Mouse (Mus musculus): ENCODE measurements around the gene Fbxo44.
A peak's percentile ranks its signal among the peaks of the same experiment; 100 is the strongest.
"Not testable (repeated sequence)": the region's sequence is repeated elsewhere in the genome, so short reads cannot be mapped to it uniquely, and the experiment has no call there.

Fbxo44 gene

DNA sequence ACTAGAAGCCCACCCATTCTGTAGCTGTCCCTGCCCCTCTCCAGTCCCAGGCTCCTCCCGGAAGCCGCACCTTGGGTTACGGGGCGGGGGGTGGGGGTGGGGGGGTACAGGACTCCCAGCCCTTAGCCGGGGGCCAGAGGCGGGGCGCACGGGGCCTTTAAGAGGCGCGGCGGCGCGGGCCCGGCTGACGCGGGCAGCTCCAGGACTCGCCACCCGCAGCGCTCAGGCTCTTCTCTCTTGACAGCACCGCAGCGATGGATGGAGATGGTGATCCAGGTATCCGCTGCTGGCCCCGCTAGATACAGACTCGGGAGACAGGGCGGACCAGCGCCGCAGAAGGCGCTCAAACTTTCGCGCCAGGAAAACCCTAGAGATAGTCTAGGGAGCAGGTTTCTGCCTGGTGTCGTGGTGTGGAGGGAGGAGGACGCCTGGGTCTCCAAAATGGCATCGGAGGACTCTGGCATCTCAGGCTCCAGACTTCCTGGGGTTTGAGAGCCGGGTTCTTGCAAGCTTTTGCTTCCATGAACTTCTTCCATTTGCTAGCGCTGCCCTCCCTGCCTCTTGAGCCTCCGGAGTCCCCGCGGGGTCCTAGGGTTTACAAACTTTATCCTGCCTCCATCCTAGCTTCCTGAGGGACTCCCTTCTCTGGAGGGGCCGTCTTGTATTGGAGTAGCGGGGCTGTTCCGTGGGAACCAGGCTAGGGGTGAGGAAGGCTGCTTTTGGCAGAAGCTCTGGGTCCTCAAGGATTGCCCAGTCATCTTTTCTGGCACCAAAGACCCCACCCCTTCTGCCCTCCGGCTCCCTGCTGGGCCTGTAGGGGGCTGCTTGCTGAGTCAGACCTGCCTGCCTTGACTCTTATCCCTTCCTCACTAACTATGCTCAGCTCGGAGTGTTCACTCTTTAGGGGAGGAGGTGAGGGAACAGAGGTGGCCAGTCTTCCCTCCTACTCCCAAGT, at the start of gene Fbxo44, which contains the start of gene Fbxo2:
Gene Fbxo44, minus strand, starts transcription at position 47 of the 955 bp plus-strand sequence.
Gene Fbxo2, plus strand, starts transcription at position 186 of the 955 bp plus-strand sequence.
- DNase-seq: no peak

DNA sequence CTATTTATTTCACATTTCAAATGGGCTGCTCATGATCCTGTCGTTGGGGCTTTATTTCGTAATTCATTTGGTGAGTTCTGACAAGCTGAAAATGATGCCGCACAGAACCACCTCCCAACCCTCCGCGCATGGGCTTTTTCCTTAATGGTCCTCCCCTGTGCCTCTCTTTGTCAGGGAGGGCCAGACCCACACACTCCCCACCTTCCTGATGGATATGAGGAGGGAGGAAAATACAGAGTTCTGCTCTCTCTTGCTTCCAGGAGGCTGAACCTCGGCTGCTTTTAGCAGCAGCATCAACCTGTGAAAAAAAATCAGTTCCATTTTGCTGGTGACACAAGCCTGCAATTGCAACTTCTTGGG, 44.6 kb upstream of the Fbxo44 start:
- no peak for DNase-seq

DNA sequence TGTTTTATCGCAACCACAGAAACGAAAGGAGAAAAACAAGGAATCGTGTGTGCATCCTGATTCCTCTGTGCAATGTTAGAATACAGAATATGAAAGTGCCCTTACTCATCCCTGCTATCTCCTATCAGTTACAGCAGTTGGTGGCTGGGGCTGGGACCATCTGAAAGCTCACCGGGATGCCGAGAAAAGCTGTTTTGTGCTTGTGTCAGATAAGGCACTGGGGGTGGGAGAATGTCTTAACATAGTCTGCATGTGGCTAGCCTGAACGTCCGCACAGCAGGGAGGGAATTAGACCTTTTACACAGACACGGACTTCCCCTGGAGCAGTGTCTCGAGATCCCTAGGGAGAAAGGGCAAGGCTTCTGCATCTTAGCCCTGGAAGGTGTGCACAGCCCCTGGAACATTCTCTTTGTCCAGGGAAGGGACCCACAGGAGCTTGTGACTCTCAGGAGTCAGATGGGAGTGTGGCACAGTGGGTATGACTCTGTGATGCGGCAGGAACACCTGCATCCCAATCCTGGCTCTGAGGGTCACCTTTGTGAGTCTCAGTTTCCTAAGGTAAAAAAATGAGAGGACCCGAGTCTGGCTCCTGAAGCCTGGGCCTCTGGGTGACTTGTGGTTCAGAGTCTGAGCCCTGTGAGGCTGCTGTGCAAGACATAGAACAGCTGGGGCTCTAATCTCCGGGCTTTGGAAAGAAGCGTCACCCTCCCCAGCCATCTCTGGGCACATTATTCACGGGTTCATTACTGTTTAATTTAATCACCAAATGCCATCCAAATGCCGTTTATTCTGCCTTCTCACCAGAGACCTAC, 44.0 kb upstream of the Fbxo44 start:
- no peak for DNase-seq

- DNase-seq: no peak
Measured at GRCm38 (mm10) chr4:148203557-148203956, 43.3 kb upstream of the Fbxo44 start.

DNA sequence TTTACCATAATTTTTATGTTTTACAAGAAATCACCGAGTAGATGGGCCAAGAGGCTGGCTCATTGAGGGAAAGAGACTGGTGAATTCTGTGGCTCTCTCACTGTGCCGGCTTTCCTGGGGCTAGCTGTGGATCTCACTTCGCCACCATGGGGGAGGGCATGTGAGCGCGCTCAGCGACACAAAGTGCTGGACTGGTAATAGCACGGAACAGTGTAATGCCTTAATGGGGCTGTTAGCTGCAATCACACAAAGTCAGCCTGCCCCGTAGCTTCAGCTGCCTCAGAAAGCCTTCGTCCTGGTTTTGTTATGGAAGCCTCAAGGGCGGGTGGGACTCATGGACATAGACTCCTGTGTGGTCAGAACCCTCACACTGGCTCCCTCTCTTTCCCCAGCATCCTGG, 38.4 kb upstream of the Fbxo44 start:
- DNase-seq: no peak

DNA sequence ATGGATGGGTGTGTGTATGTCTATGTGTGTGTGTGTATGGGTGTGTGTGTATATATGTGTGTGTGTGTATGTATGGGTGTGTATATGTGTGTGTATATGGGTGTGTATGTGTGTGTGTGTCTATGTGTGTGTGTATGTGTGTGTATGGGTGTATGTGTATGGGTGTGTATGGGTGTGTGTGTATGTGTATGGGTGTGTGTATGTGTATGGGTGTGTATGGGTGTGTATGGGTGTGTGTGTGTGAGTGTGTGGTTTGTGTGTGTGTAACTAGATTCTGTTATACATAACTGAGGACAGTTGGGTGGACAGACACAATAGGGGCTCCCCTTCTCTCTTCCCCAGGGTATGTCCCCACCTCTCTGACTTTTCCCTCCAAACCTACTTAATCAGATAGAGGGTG, 34.1 kb upstream of the Fbxo44 start:
- no peak for DNase-seq

DNA sequence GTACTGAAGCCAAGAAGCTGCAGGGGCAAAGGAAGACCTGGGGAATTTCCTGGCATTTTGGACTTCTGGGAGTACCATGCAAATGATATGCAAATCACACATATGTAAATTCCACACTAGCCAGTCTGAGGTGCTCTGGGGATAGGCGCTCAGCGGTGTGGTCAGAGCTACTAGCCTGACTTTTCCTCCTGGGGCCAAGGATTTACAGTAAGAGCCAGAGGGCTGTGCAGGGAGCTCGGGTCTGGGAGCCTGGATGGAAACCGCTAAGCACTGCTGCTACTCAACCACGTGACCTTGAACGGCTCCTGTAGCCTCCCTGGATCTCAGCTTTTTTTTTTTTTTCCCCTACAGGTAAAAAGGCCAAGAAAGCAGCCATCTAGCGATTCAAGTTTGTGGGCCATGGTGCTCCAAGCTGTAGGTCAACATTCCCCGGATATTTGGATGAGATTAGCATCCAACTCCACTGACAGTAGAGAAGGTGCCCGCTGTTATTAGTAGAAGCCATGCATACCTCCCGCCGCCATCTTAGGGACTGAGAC, 32.5 kb upstream of the Fbxo44 start:
- no peak for DNase-seq

GRCm38 (mm10) chr4:148188767-148189166, 28.5 kb upstream of the Fbxo44 start:
- DNase-seq: not testable (repeated sequence)

- no peak for DNase-seq
Measured at GRCm38 (mm10) chr4:148185819-148186218, 25.5 kb upstream of the Fbxo44 start.

GRCm38 (mm10) chr4:148184564-148184963, 24.3 kb upstream of the Fbxo44 start:
- DNase-seq: no peak

DNA sequence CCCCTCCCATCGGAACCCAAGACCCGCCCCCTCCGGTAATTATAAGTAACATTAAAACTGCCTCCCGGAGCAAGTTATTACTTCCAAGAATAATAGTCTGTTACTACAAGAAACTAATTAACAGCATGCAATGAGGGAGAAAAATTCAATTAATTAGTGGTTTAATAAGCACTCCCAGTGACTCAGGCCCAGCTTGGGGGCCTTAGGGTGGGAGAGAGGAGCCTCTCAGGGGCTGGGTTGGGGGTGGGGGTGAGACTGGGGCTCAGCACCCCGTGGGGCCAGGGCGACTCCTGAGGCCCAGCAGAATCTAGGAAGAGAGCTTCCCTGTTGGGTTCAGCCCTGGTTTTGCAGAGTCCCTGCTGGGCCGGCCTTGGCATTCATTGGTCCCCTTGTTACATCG, 22.1 kb upstream of the Fbxo44 start:
- DNase-seq: no peak

DNA sequence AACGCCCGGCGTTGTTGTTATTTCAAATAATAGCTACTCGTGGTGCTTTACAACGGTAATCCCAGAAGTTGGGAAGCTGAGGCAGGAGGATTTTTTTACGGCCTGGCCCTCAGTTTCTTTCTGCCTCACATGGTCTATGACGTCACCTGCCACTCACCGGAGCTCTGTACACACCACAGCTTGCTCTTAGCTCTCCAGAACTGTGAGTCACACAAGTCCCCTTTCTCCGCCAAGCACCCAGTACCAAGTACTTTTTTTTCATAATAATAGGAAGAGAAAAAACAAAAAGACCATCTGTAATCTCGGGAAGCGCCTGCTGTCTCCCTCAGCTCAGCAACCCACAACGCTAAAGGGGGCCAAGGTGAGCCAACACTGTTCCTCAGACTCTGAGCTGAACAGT, 21.2 kb upstream of the Fbxo44 start:
- no peak for DNase-seq

GRCm38 (mm10) chr4:148177716-148178115, 17.4 kb upstream of the Fbxo44 start:
- no peak for DNase-seq

- DNase-seq: not testable (repeated sequence)
Measured at GRCm38 (mm10) chr4:148176603-148177002, 16.3 kb upstream of the Fbxo44 start.

GRCm38 (mm10) chr4:148174495-148174862, 14.2 kb upstream of the Fbxo44 start:
- no peak for DNase-seq

- DNase-seq: no peak
Measured at GRCm38 (mm10) chr4:148173811-148174494, 13.7 kb upstream of the Fbxo44 start.

DNA sequence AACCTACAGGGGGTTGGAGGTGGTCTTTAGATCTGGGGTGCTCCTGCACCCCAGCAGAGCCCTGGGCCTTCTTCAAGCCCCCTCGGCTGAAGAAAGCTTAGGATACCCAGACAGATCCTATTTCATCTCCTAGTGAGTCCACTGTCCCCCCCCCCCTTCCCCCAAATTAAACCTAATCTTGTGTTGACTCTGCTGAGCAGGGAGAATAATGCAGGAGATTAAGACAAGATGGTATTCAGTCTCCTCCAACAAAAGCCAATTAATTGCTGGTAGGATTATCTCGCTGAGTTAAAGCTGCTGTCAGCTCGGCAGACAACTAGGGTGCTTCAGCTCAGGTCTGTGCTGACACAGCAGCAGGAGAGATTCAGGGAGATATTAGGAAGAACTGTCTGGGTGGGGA, 11.0 kb upstream of the Fbxo44 start:
- no peak for DNase-seq

DNA sequence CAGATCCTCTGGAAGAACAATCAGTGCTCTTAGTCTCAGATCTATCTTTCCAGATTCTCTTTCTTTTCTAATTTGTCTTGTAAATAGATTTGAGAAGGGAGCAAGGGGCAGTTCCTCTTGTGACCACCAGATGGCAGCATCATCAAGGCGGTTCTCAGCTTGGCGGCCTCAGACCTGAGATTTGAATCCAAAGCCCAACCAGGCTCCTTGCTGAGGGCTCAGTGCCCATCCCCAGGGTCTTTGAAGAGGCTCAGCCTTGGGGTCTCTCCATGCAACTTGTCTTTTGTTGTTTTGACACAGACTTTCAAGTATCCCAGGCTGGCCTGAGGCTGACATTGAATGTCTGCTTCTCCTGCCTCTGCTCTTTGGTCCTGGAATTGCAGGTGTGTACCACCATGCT, 10.6 kb upstream of the Fbxo44 start:
- DNase-seq: peak; percentile 54

GRCm38 (mm10) chr4:148169586-148169985, 9.3 kb upstream of the Fbxo44 start:
- DNase-seq: no peak

DNA sequence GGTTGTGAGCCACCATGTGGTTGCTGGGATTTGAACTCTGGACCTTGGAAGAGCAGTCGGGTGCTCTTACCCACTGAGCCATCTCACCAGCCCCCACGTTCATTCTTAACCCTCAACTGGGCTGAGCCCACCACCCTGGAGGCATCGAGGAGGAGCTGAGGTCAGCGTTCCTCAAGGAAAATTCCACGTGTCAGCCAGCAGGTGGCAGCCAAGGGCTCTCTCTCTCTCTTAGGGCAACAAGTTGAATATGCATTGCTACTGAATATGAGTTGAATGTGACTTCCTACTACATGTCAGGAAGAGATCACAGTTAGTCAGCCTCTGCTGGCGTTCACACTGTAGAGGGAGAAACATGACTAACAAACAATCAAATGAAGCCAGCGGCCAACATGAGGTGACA, 8.0 kb upstream of the Fbxo44 start:
- DNase-seq: peak; percentile 68

DNA sequence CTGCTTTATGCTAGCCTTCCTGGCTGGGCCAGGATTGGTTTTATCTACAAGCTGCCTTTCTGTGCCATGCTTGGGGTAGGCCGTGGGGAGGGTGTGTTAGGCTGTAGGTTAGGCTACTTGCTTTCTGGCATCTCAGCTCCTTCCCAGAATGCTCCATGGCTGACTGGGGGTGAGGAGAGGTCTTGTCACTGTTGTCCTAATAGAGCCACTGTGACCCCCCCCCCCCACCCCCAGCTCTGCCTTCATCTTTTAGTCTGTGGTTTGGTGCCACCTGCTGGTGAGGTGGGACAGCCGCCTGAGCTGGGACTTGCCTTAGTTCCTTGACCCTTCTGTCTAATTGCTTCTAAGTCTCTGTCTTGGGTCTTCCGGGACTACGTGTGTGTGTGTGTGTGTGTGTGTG, 6.7 kb upstream of the Fbxo44 start:
- DNase-seq: peak; percentile 84

GRCm38 (mm10) chr4:148166431-148166830, 6.1 kb upstream of the Fbxo44 start:
- no peak for DNase-seq

DNA sequence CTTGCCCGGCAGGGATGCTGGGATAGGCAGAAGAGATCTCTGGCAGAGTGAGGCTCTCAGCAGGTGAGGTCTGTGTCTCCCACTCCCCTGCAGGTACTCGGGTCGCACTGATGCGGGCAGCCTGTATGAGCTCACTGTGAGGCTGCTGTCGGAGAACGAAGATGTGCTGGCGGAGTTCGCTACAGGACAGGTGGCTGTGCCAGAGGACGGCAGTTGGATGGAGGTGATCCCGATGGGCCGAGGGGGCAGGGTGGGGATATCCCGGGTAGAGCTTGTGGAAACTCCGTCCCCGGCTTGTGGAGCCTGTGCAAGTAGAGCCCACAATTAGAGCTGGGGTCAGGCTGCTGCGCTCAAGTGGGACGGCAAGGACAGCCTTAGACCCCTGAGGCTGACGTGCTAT, 5.3 kb upstream of the Fbxo44 start:
- no peak for DNase-seq

Measured in lung, postnatal 10 days (tissue).